Mouse (Mus musculus): Measurements from ENCODE around the gene Rab11fip2. TPM values are rescaled to one million over a fixed set of nuclear protein-coding genes. Genes with fewer than 3 reads are reported as not detected.

Rab11fip2 gene
- polyA plus RNA-seq (2014; fragmentation: Illumina TruSeq; extraction: RNeasy Lipid Tissue Mini Kit (QIAGEN cat#74804); ENCODE audit: low read depth, low replicate concordance) = 22.3 TPM

DNA sequence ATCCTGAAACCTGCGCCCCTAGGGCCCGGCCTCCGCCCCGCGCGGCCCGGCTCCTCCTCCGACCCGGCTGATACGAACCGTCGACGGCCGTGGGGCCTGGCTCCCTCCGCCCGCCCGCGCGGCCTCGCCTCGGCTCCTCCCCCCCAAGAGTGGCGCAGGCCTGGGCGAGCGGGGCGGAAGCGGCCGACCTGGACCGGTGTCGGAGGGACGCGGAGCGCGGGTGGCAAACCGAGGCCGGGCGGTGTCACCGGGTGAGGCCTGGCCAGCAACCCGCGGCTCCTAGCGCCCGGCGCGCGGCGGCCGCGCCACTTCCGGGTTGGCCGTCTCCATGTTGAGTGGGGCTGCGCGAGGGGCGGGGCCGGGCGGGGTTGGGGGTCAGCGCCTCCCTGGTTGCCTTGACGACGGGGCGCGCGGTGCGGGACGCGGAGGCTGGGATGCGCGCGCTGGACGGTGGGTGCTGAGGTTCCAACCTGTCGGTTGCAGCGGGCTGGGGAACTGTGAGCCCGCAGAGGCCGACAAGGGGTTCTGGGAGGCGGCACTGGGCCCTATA is at the start of gene Rab11fip2:
TSS of gene Rab11fip2 (minus strand) at position 333 of the 550 bp plus-strand sequence.

Measured in adipose tissue, adult 10 weeks (tissue).